Mouse (Mus musculus) heart, postnatal 0 days (tissue): ENCODE measurements around the gene Osbpl8. TPM values are rescaled to one million over a fixed set of nuclear protein-coding genes. Genes with fewer than 3 reads are reported as not detected.

Experiments used
- ATAC-seq: fragments of 200-750 bp; cut with Nextera tagmentation; 2 replicates; pipeline ENCODE4 v1.8.0; 2017; ENCODE audit warnings: low read depth, moderate number of reproducible peaks, moderate library complexity; ENCODE audit not compliant: insufficient read depth
- DNase-seq: peaks from one replicate; pipeline ENCODE4 v3.0.0-alpha.2; 2016; ENCODE audit warnings: low spot score
- H3K27ac ChIP-seq: fragments of 300-500 bp; sonication (generic); 2 replicates; pipeline ENCODE4 v1.5.1; 2014; ENCODE audit warnings: low read depth, mild to moderate bottlenecking
- H3K27me3 ChIP-seq: fragments of 300-500 bp; sonication (generic); 2 replicates; pipeline ENCODE4 v1.6.1; 2014; ENCODE audit warnings: low read length, mixed read lengths; ENCODE audit not compliant: control insufficient read depth, insufficient read depth
- H3K36me3 ChIP-seq: fragments of 300-500 bp; sonication (generic); replicated peaks from 2 replicates; pipeline ENCODE4 v1.6.1; 2014; ENCODE audit warnings: low read length, mixed read lengths; ENCODE audit not compliant: control insufficient read depth, insufficient read depth
- H3K4me1 ChIP-seq: fragments of 300-500 bp; sonication (generic); 2 replicates; pipeline ENCODE4 v1.6.1; 2014; ENCODE audit warnings: antibody characterized with exemption; ENCODE audit not compliant: control insufficient read depth, insufficient read depth
- H3K4me2 ChIP-seq: fragments of 300-500 bp; sonication (generic); 2 replicates; pipeline ENCODE4 v1.6.1; 2014; ENCODE audit warnings: low read depth, mild to moderate bottlenecking, low read length, moderate library complexity
- H3K4me3 ChIP-seq: fragments of 300-500 bp; sonication (generic); 2 replicates; pipeline ENCODE4 v1.5.1; 2014; ENCODE audit warnings: low read depth, low read length
- H3K9ac ChIP-seq: fragments of 300-500 bp; sonication (generic); replicated peaks from 2 replicates; pipeline ENCODE4 v1.6.1; 2014; ENCODE audit warnings: low read depth, low read length, mixed read lengths
- H3K9me3 ChIP-seq: fragments of 300-500 bp; sonication (generic); replicated peaks from 2 replicates; pipeline ENCODE4 v1.6.1; 2016; ENCODE audit warnings: low read length; ENCODE audit not compliant: control insufficient read depth
- CTCF ChIP-seq: IDR thresholded peaks from 2 replicates; pipeline ENCODE4 v1.5.1; 2016; ENCODE audit warnings: antibody characterized with exemption, control low read depth, low read depth
- EP300 ChIP-seq: IDR thresholded peaks from 2 replicates; pipeline ENCODE4 v1.6.1; 2016; ENCODE audit warnings: antibody characterized with exemption, low read depth
- WGBS: fragments of 180-500 bp; shearing (Covaris S2); extraction: QIAGEN DNeasy Blood & Tissue Kit; methylation state at CpG from one replicate; pipeline ENCODE4 v1.1.7; 2014; 5-methylcytosine and 5-hydroxymethylcytosine counted together
- polyA plus RNA-seq: library from polyadenylated mRNA; unstranded; fragments of >200 nt; fragmentation: Nextera tagmentation; extraction: Ambion mirVana; gene quantifications from 2 replicates; pipeline ENCODE4 v1.2.1, GENCODE M21; 2015
- total RNA-seq: library from RNA; depleted of rRNA; stranded (reverse); fragments of >200 nt; gene quantifications from 2 replicates; pipeline ENCODE4 v1.2.3, GENCODE M21; 2014; ENCODE audit warnings: low replicate concordance

The Osbpl8 gene
- total and polyA plus RNA-seq, 2 experiments from 2014 or later = 30.8 to 110 TPM

DNA sequence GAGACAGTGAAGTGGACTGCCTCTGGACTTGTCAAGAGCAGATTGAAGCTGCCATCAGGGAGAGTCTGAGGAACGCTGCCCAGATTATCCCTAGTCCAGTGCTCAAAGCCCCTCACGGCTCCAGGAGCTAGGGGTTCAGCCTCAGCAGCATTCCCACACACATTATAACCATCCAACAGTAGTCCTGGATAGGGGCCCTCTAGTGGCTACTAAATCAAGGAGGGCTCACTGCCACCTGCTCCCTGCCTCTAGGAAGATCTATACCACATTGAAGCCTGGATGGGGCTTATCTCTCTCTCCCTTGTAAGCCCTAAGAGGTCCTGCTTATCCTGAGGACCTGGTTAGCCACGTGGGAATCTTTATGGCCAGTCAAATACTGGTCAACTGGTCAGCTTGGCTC, 16.1 kb downstream of the Osbpl8 start:
- DNase-seq = no peak
- Histone ChIP-seq H3K4me2 (peak overlapping the region; percentile 12; the same call in 1 of the 2 replicates), H3K27ac (peak overlapping the region; percentile 52), H3K27me3 (no peaks in the 10 kb centered on the region), H3K4me1 (peaks cover 70% of the 10 kb centered on the region), H3K36me3 (no peaks in the 10 kb centered on the region), H3K9me3 (no peaks in the 10 kb centered on the region), H3K9ac (no peak overlapping the region), H3K4me3 (no peak overlapping the region)
- peak; percentile 46; the same call in 1 of the 2 replicates for ATAC-seq
- no peak for TF ChIP-seq EP300
- TF ChIP-seq CTCF = peak; percentile 30
- WGBS = 25% methylated on average over 3 of the region's 3 CpGs

DNA sequence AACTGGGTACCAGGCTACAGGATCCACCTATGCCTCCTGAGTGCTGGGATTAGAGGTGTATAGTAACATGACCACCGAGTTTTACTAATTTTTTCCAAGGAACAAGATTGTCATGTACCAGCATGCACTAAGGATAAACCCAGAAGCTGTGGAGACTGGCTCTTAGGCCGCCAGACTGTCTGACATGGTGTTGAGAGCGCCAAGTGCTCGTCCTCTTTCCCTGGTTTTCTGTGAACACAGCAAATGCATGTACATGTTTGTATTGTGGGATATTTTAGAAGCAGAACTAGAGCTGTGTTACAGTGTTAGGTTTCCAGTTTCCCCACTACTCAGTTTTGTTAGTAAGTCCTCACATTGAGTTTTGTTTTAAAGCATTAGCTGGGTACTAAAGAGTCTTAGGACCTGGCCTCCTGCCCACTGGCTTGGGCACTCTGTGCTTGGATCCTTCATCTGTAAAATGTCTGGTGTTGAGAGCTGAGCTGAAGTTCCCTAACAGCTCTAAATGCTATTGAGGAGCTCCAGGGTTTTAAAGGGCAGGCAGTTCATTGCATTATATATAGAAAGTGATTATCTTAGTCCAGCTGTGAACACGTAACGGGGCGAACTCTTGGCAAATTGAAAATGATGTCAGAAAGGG, 19.2 kb downstream of the Osbpl8 start:
- TF ChIP-seq CTCF (no peak), EP300 (no peak; the same call in 1 of the 2 replicates)
- H3K9me3 ChIP-seq = no peaks in the 10 kb centered on the region
- 28% methylated on average over 7 of the region's 7 CpGs for WGBS
- no peaks in the 10 kb centered on the region for H3K36me3 ChIP-seq
- H3K27me3 ChIP-seq = no peaks in the 10 kb centered on the region
- peak overlapping the region; percentile 27 for H3K4me2 ChIP-seq
- no peak overlapping the region for H3K4me3 ChIP-seq
- DNase-seq = peak; percentile 53
- ATAC-seq = peak; percentile 62
- peak overlapping the region; percentile 82 for H3K27ac ChIP-seq
- H3K4me1 ChIP-seq = peaks cover 63% of the 10 kb centered on the region
- no peak overlapping the region for H3K9ac ChIP-seq

DNA sequence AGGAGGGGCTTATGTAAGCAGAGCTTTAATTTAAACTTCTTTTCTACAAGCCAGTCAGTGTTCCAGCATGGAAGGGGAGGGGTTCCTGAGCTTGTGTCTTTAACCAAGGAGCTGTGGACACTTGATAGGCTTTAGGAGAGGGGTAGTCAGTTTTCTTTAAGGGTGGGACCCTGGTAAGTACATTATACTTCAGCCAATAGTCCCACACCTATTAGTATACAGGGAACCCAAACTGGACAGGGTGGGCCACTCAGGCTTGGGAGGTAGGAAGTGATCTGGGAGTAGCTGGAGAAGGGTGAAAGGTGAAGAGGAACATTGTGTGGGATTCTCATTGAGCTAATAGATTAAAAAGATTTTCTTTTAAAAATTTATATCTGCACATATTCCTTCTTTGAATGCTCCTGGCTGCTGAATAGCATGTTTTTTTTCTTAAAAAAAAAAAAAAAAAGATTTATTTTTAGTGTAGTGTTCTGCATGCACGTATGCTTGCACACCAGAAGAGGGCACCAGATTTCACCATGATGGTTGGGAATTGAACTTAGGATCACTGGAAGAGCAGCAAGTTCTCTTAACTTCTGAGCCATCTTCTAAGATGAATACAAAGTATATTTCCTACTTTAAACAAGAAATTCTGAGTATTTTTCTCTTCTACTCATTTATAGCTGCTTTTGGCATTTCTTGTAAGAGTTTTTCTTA, 21.2 kb downstream of the Osbpl8 start:
- no peak for DNase-seq
- H3K27ac ChIP-seq = peak overlapping the region; percentile 82; the same call in 1 of the 2 replicates
- TF ChIP-seq EP300 (no peak), CTCF (peak; percentile 18; the same call in 1 of the 2 replicates)
- no peaks in the 10 kb centered on the region for H3K36me3 ChIP-seq
- no peak overlapping the region for H3K4me3 ChIP-seq
- ATAC-seq = no peak
- H3K27me3 ChIP-seq = no peaks in the 10 kb centered on the region
- H3K9ac ChIP-seq = no peak overlapping the region
- no peaks in the 10 kb centered on the region for H3K9me3 ChIP-seq
- WGBS = 77% methylated on average over 1 of the region's 1 CpGs
- peaks cover 51% of the 10 kb centered on the region for H3K4me1 ChIP-seq
- no peak overlapping the region for H3K4me2 ChIP-seq

DNA sequence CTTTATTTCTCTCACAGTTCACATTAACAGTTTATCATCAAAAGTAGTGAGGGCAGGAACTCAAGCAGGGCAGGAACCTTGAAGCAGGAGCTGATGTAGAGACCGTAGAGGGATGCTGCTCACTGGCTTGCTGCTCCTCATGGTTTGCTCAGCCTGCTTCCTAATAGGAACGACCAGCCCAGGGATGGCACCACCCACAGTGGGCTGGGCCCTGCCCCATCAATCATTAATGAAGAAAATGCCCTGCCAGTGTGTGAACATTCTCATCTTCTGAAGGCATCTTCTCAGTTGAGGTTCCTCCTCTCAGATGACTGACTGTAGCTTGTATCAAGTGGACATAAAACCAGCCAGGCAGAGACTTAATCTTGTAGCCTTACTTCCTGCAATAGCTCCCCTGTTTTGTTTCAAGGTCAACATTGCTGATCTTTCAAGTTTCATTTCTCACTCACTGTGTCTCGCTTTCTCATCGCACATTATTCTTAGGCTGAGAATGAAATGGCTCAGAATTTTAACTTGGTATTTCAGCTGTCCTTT, 24.5 kb downstream of the Osbpl8 start:
- no peak overlapping the region for H3K4me3 ChIP-seq
- no peak for ATAC-seq
- no peaks in the 10 kb centered on the region for H3K27me3 ChIP-seq
- TF ChIP-seq CTCF (no peak), EP300 (no peak)
- no peak overlapping the region for H3K9ac ChIP-seq
- no peaks in the 10 kb centered on the region for H3K9me3 ChIP-seq
- peaks cover 43% of the 10 kb centered on the region for H3K4me1 ChIP-seq
- peak overlapping the region; percentile 41; the same call in 1 of the 2 replicates for H3K27ac ChIP-seq
- WGBS = 45% methylated on average over 4 of the region's 4 CpGs
- H3K36me3 ChIP-seq = no peaks in the 10 kb centered on the region
- H3K4me2 ChIP-seq = no peak overlapping the region
- DNase-seq = no peak

DNA sequence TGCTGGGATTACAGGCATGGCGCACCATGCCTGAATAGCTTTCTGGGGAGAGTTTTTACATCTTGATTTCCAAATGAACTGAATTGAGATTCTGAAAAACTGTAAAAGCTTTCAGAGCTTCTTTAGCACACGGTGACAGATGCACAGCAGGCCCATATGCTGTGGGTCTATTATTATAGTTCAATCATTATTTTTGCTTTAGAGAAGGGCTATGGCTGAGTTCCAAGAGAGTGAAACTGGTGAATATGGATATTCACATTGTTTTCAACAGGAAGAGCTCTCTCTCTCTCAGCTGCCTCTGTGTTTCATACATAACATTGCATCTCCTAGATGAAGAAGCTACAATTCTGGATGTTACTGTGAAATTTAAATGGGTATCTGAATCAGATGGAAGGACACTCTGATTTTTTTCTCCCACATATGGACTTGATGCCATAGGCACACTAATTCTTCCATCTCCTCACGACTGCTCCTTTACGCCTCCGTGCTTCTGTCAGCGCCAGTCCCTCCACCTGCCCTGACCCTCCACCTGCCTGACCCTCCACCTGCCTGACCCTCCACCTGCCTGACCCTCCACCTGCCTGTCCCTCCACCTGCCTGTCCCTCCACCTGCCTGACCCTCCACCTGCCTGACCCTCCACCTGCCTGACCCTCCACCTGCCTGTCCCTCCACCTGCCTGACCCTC, 25.7 kb downstream of the Osbpl8 start:
- Histone ChIP-seq H3K36me3 (no peaks in the 10 kb centered on the region), H3K4me3 (no peak overlapping the region), H3K4me2 (no peak overlapping the region), H3K27me3 (no peaks in the 10 kb centered on the region), H3K4me1 (peaks cover 32% of the 10 kb centered on the region), H3K9ac (no peak overlapping the region), H3K27ac (no peak overlapping the region), H3K9me3 (no peaks in the 10 kb centered on the region)
- WGBS = 79% methylated on average over 6 of the region's 6 CpGs
- TF ChIP-seq EP300 (no peak), CTCF (no peak)
- DNase-seq (no peak), ATAC-seq (no peak)
